Mouse (Mus musculus): Measurements from ENCODE around the gene Irx4. TPM values are rescaled to one million over a fixed set of nuclear protein-coding genes. Genes with fewer than 3 reads are reported as not detected.

The Irx4 gene
- total and polyA plus RNA-seq, 3 experiments, result not detected

- Histone ChIP-seq H3K79me2 (ENCODE audit: control insufficient read depth, insufficient read depth, low read length, poor library complexity) (no peaks in the 10 kb centered on the region), H3K4me1 (ENCODE audit: control insufficient read depth in 1 of 2, insufficient read depth in 2 of 2, low read length in 2 of 2) (no peaks in the 10 kb centered on the region), H3K9ac (ENCODE audit: control insufficient read depth, low read depth, low read length, poor library complexity, severe bottlenecking) (no peak overlapping the region), H3K9me3 (replicated peaks; ENCODE audit: insufficient read depth, low read length) (no peaks in the 10 kb centered on the region), H3K27ac (ENCODE audit: control insufficient read depth, low read depth, low read length) (no peak overlapping the region), H3K4me3 (ENCODE audit: control insufficient read depth in 1 of 2, insufficient read depth in 1 of 2, low read depth in 2 of 2, low read length in 2 of 2) (no peak overlapping the region), H3K36me3 (ENCODE audit: control insufficient read depth in 1 of 2, insufficient read depth in 2 of 2, low read length in 2 of 2) (no peaks in the 10 kb centered on the region), H3K27me3 (ENCODE audit: control insufficient read depth in 1 of 2, insufficient read depth in 2 of 2, low read length in 2 of 2) (no peaks in the 10 kb centered on the region)
- no peak for DNase-seq (ENCODE audit: low read depth, low spot score)
- no peak for TF ChIP-seq POLR2A (IDR thresholded peaks at IDR 0.05; ENCODE audit: control insufficient read depth in 1 of 2, insufficient read depth in 1 of 2, low read depth in 1 of 2, low read length in 2 of 2, poor library complexity in 1 of 2)
Measured at GRCm38 (mm10) chr13:73282407-73282806, 22.1 kb downstream of the Irx4 start.

DNA sequence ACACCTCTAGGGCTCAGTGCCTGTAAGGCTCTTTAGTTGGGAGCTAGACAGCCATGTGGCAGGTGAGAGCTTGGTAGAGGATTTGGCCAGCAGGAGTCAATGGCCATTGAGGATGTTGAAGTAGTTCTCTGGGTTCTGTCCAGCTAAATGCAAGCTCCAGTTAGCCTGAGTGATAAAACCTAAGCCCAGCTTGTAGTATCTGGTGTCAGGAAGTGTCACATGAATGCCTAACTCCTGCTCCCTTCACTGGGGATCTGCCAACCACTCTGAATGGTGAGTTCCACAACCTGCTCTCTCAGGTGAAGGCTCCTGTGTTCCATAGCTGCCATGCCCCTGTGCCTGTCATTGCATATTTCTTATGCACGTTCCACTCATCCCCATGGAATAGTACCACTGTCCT lies 23.3 kb downstream of the Irx4 start:
- Histone ChIP-seq H3K9ac (ENCODE audit: control insufficient read depth, low read depth, low read length, poor library complexity, severe bottlenecking) (no peak overlapping the region), H3K27me3 (ENCODE audit: control insufficient read depth in 1 of 2, insufficient read depth in 2 of 2, low read length in 2 of 2) (no peaks in the 10 kb centered on the region), H3K27ac (ENCODE audit: control insufficient read depth, low read depth, low read length) (no peak overlapping the region), H3K79me2 (ENCODE audit: control insufficient read depth, insufficient read depth, low read length, poor library complexity) (no peaks in the 10 kb centered on the region), H3K4me3 (ENCODE audit: control insufficient read depth in 1 of 2, insufficient read depth in 1 of 2, low read depth in 2 of 2, low read length in 2 of 2) (no peak overlapping the region), H3K9me3 (replicated peaks; ENCODE audit: insufficient read depth, low read length) (no peaks in the 10 kb centered on the region), H3K4me1 (ENCODE audit: control insufficient read depth in 1 of 2, insufficient read depth in 2 of 2, low read length in 2 of 2) (no peaks in the 10 kb centered on the region), H3K36me3 (ENCODE audit: control insufficient read depth in 1 of 2, insufficient read depth in 2 of 2, low read length in 2 of 2) (no peaks in the 10 kb centered on the region)
- no peak for TF ChIP-seq RAD21 (IDR thresholded peaks at IDR 0.05; ENCODE audit: low read depth, low read length)
- no peak for TF ChIP-seq SMC3 (IDR thresholded peaks at IDR 0.05; ENCODE audit: low read depth, low read length)
- TF ChIP-seq NRF1 (IDR thresholded peaks at IDR 0.05; ENCODE audit: insufficient read depth, low read depth, low read length, poor library complexity, severe bottlenecking), result no peak
- TF ChIP-seq GABPA (IDR thresholded peaks at IDR 0.05; ENCODE audit: low read depth, low read length), result no peak
- TF ChIP-seq USF2 (IDR thresholded peaks at IDR 0.05; ENCODE audit: borderline replicate concordance in 1 of 2, insufficient read depth in 1 of 2, low read depth in 1 of 2, low read length in 2 of 2), result no peak
- no peak for TF ChIP-seq TAL1 (IDR thresholded peaks at IDR 0.05; ENCODE audit: low read length)
- TF ChIP-seq MAFK (IDR thresholded peaks at IDR 0.05; ENCODE audit: borderline replicate concordance, low read depth, low read length), result no peak
- no peak for TF ChIP-seq MEF2A (IDR thresholded peaks at IDR 0.05; ENCODE audit: extremely low read depth, insufficient replicate concordance, low read depth, low read length, poor library complexity, severe bottlenecking)
- TF ChIP-seq HCFC1 (IDR thresholded peaks at IDR 0.05; ENCODE audit: low read depth, low read length), result no peak
- no peak for DNase-seq (ENCODE audit: low read depth, low spot score)

DNA sequence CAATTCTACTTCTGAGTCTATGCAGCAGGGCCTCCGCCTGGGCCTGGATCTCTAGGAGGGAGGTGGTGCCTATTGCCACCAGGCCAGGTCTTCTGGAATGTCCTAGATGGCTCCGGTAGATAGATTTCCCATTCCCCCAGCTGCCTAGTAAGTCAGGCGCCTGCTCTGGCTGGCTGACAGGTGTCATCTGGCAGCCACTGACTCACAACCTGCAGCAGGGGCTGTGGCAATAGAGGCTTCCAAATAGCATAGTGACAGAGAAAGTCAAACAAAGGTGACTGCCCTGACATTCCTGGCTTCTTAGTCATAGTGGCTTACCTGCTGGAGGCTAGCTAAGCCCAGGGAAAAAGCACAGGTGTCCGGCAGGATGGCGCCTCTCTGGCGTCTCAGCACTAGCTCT lies 29.9 kb downstream of the Irx4 start:
- no peak for DNase-seq (ENCODE audit: low read depth, low spot score)
- Histone ChIP-seq H3K79me2 (ENCODE audit: control insufficient read depth, insufficient read depth, low read length, poor library complexity) (no peaks in the 10 kb centered on the region), H3K4me3 (ENCODE audit: control insufficient read depth in 1 of 2, insufficient read depth in 1 of 2, low read depth in 2 of 2, low read length in 2 of 2) (no peak overlapping the region), H3K27ac (ENCODE audit: control insufficient read depth, low read depth, low read length) (no peak overlapping the region), H3K36me3 (ENCODE audit: control insufficient read depth in 1 of 2, insufficient read depth in 2 of 2, low read length in 2 of 2) (no peaks in the 10 kb centered on the region), H3K4me1 (ENCODE audit: control insufficient read depth in 1 of 2, insufficient read depth in 2 of 2, low read length in 2 of 2) (no peaks in the 10 kb centered on the region), H3K27me3 (ENCODE audit: control insufficient read depth in 1 of 2, insufficient read depth in 2 of 2, low read length in 2 of 2) (no peaks in the 10 kb centered on the region), H3K9ac (ENCODE audit: control insufficient read depth, low read depth, low read length, poor library complexity, severe bottlenecking) (no peak overlapping the region), H3K9me3 (replicated peaks; ENCODE audit: insufficient read depth, low read length) (no peaks in the 10 kb centered on the region)
- no peak for TF ChIP-seq MAX (IDR thresholded peaks at IDR 0.05; ENCODE audit: low read length)
- no peak for TF ChIP-seq UBTF (IDR thresholded peaks at IDR 0.05; ENCODE audit: borderline replicate concordance, insufficient read depth, low read depth, low read length)
- TF ChIP-seq BHLHE40 (IDR thresholded peaks at IDR 0.05; ENCODE audit: borderline replicate concordance, low read depth, low read length), result no peak
